Mouse (Mus musculus): ENCODE measurements around the gene Sorbs1. TPM values are rescaled to one million over a fixed set of nuclear protein-coding genes. Genes with fewer than 3 reads are reported as not detected.

Gene Sorbs1
- polyA plus RNA-seq, 1 experiment from 2014 or later: 79.4 TPM

DNA sequence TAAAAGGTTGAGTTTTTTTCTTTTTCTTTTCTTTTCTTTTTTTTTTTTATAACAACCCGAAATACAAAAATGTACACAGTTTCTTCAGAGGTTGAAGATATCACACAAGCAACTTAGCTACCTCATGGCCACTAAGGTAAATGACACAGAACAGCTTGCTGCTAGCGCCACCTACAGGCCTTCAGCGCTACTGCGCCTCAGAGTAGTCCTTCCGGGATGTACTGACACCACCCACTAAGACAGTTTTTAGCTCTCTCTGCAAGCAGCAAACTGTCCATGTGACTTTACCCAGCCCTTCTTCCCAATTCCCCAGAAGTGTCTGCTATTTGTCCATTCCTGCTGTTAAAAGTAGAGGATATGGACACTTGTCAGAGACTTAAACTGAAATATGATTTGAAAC is 167.9 kb downstream of the Sorbs1 start:
- Histone ChIP-seq H3K4me1 (peaks cover 32% of the 10 kb centered on the region), H3K9me3 (no peaks in the 10 kb centered on the region), H3K9ac (replicated peaks) (no peak overlapping the region), H3K27ac (replicated peaks) (no peak overlapping the region), H3K36me3 (no peaks in the 10 kb centered on the region), H3K4me2 (replicated peaks) (no peak overlapping the region), H3K27me3 (no peaks in the 10 kb centered on the region), H3K4me3 (no peak overlapping the region)
- WGBS: 19% methylated on average over 5 of the region's 5 CpGs
- no peak for ATAC-seq (ENCODE audit: low FRiP score, low read depth)

DNA sequence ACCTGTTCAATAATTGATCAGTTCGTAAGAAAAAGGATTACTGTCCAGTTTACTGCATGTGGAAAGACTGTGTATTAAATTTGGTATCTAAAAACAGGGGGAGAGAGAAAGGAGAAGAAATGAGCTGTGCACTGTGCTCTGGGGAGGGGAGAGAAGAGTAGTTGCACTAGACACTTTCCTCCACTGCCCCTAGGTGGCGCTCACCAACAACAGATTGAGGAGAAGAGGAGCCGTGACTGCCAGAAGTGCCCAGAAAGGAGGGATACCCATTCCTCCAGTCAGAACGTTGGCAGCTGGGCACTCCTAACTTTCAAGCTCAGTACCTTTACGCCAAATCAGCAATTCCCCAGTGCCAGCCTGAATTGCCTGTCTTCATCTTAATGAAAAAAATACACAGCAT is 170.6 kb downstream of the Sorbs1 start:
- H3K4me1 ChIP-seq: peaks cover 8% of the 10 kb centered on the region
- H3K4me3 ChIP-seq: no peak overlapping the region
- no peak overlapping the region for H3K27ac ChIP-seq (replicated peaks)
- H3K27me3 ChIP-seq: no peaks in the 10 kb centered on the region
- H3K4me2 ChIP-seq (replicated peaks): no peak overlapping the region
- no peaks in the 10 kb centered on the region for H3K36me3 ChIP-seq
- no peak overlapping the region for H3K9ac ChIP-seq (replicated peaks)
- ATAC-seq (ENCODE audit: low FRiP score, low read depth): peak; percentile 74
- H3K9me3 ChIP-seq: no peaks in the 10 kb centered on the region
- 9% methylated on average over 5 of the region's 5 CpGs for WGBS

DNA sequence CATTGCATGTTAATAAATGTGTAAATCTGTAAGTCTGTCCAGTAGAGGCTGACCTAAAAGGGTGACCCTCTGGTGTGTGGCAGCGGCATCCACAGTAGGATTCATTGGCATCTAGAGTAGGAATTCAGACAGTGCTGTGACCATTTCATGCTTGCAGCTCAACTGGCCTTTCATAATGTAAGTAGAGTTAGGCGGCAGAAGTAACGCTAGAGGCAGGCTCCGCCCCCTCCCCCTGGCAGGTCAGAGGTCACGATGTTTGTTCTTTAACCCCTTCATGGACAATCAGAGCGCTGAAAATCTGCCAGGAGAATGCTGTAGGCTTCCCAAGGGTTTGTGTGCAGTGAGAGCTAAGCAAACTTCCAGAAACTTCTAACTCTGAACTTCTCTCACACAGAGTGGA is 172.4 kb downstream of the Sorbs1 start:
- H3K4me3 ChIP-seq: no peak overlapping the region
- H3K27me3 ChIP-seq: no peaks in the 10 kb centered on the region
- H3K4me2 ChIP-seq (replicated peaks): no peak overlapping the region
- H3K9ac ChIP-seq (replicated peaks): no peak overlapping the region
- no peaks in the 10 kb centered on the region for H3K36me3 ChIP-seq
- 18% methylated on average over 6 of the region's 6 CpGs for WGBS
- peaks cover 3% of the 10 kb centered on the region for H3K4me1 ChIP-seq
- H3K9me3 ChIP-seq: no peaks in the 10 kb centered on the region
- no peak overlapping the region for H3K27ac ChIP-seq (replicated peaks)
- 0 out of 2 replicates have a peak, but pooled peaks have one; percentile 25 for ATAC-seq (ENCODE audit: low FRiP score, low read depth)

DNA sequence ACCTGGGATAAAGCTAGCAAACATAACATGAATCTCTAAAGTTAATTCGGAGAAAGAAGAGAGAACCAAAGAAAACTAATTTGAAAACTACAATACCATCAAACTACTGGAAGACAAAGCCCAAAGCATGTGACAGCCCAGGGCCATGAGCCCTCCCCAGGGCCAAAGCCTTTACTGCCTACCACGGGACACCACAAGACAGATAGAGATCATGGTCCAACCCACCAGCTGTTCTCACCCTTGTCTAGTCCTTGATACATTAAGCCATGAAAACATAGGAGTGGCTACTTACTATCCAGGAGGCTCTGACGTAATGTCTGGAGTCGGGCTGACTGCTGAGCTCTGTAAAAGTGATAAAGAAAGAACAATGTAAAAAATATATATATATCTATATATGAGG is 176.9 kb downstream of the Sorbs1 start:
- Histone ChIP-seq H3K9ac (replicated peaks) (no peak overlapping the region), H3K36me3 (no peaks in the 10 kb centered on the region), H3K4me3 (no peak overlapping the region), H3K4me1 (peaks cover 3% of the 10 kb centered on the region), H3K27ac (replicated peaks) (no peak overlapping the region), H3K4me2 (replicated peaks) (no peak overlapping the region), H3K27me3 (no peaks in the 10 kb centered on the region), H3K9me3 (no peaks in the 10 kb centered on the region)
- 88% methylated on average over 4 of the region's 4 CpGs for WGBS
- no peak for ATAC-seq (ENCODE audit: low FRiP score, low read depth)

DNA sequence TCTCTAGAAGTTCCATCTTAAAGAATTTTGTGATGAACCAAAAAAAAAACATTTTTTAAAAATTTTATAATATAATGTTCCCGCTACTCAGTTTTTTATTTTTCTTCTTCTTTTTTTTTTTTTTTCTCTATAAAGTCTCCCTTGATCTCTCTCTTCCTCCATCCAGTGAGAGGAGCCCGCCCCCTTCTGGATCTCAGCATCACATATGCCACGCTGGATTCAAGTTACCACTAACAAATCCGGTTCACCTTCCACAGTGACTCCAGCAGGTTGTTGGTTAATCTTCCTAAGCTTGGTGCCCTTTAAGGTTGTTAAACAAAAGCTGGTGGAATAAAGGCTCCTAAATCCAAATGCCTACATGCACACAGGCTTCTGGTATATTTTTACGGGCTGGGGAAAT is 179.7 kb downstream of the Sorbs1 start:
- H3K9me3 ChIP-seq: no peaks in the 10 kb centered on the region

DNA sequence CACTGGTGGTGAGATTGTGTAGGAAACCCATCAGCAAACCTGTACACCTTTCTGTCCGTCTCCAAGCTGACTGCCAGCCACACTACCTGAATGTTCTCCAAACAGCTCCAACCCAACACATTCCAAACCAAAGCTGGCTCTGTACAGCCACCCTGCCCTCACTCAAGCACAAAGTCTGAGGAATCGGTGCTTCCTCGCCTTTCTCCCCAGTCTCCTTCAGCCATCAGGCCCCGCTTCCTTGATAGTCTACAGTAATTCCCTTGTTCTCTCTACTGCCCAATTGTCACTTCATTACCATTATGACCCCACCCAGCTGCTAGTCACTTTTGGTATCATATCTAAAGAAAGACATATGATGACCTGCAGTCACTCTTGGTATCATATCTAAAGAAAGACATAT is 180.5 kb downstream of the Sorbs1 start:
- 93% methylated on average over 4 of the region's 4 CpGs for WGBS
- no peaks in the 10 kb centered on the region for H3K36me3 ChIP-seq

More for the DNA sequence above, 179.7 kb downstream of the Sorbs1 start:
- Histone ChIP-seq H3K27ac (replicated peaks) (no peak overlapping the region), H3K4me3 (no peak overlapping the region), H3K36me3 (no peaks in the 10 kb centered on the region), H3K4me2 (replicated peaks) (no peak overlapping the region), H3K9ac (replicated peaks) (no peak overlapping the region), H3K27me3 (no peaks in the 10 kb centered on the region), H3K4me1 (no peaks in the 10 kb centered on the region)
- no peak for ATAC-seq (ENCODE audit: low FRiP score, low read depth)
- WGBS: 38% methylated on average over 5 of the region's 5 CpGs

DNA sequence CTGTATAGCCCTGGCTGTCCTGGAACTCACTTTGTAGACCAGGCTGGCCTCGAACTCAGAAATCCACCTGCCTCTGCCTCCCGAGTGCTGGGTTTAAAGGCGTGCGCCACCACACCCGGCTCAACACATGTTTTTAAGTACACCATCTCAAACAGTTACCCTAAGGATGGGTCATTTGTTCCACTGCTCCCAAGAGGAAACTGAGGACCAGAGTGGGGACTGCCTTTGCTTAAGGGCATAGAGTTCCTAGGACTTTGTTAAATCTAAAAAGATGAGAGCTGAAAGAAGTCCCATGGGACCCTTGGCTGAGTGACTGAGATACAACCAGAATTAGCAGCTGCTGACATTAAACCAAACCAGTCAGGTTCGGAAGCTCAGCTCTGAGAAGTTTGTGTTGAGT is 181.3 kb downstream of the Sorbs1 start:
- no peak for ATAC-seq (ENCODE audit: low FRiP score, low read depth)
- no peak overlapping the region for H3K4me3 ChIP-seq
- no peaks in the 10 kb centered on the region for H3K9me3 ChIP-seq
- no peaks in the 10 kb centered on the region for H3K36me3 ChIP-seq
- no peaks in the 10 kb centered on the region for H3K4me1 ChIP-seq
- 86% methylated on average over 6 of the region's 6 CpGs for WGBS
- H3K9ac ChIP-seq (replicated peaks): no peak overlapping the region
- H3K4me2 ChIP-seq (replicated peaks): no peak overlapping the region
- H3K27ac ChIP-seq (replicated peaks): no peak overlapping the region
- no peaks in the 10 kb centered on the region for H3K27me3 ChIP-seq

More for the DNA sequence above, 180.5 kb downstream of the Sorbs1 start:
- H3K4me1 ChIP-seq: no peaks in the 10 kb centered on the region
- no peak overlapping the region for H3K4me3 ChIP-seq
- no peaks in the 10 kb centered on the region for H3K27me3 ChIP-seq
- ATAC-seq (ENCODE audit: low FRiP score, low read depth): no peak
- no peak overlapping the region for H3K27ac ChIP-seq (replicated peaks)
- no peak overlapping the region for H3K9ac ChIP-seq (replicated peaks)
- no peaks in the 10 kb centered on the region for H3K9me3 ChIP-seq
- no peak overlapping the region for H3K4me2 ChIP-seq (replicated peaks)

DNA sequence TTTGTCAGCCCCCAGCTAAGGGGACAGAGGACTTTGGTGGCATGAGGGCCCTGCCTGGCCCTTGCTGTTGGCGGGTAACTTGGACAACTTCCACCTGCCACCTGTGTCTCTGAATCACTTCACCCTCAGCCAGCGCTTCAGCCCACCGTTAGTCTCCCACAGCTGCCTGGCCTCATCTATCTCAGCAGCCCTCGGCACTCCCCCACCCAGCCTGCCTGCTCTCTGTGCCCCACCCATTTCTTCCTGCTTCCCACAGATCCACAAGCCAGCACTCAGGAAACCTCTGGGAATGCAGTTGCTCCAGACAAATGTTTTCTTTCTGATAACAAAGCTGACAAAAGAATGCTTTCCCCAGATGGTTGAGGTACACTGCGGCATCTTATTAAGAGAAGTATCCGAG is 181.7 kb downstream of the Sorbs1 start:
- H3K27me3 ChIP-seq: no peaks in the 10 kb centered on the region
- H3K4me2 ChIP-seq (replicated peaks): no peak overlapping the region
- no peak overlapping the region for H3K9ac ChIP-seq (replicated peaks)
- no peak overlapping the region for H3K27ac ChIP-seq (replicated peaks)
- H3K4me3 ChIP-seq: no peak overlapping the region
- H3K9me3 ChIP-seq: no peaks in the 10 kb centered on the region
- no peak for ATAC-seq (ENCODE audit: low FRiP score, low read depth)
- no peaks in the 10 kb centered on the region for H3K4me1 ChIP-seq
- WGBS: 62% methylated on average over 6 of the region's 6 CpGs
- H3K36me3 ChIP-seq: no peaks in the 10 kb centered on the region

DNA sequence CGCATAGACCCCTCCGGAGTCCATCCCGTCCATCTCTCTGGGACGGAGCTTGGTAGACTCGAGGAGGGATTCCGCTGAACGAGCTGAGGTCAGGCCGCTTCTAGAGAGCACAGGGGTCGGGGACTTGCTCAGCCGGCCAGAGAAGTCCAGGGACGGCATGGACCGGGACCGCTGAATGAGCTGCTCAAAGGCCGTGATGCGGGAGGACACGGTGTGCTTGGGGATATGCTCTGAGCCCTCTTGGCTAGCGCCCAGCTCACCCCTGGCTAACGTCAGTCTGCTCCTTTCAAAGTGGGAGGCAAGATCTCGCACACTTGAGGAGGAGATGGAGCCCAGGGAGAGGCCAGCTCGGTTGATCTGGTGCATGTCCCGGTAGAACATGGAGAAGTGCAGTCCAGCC is 187.5 kb downstream of the Sorbs1 start:
- Histone ChIP-seq H3K36me3 (peaks cover 14% of the 10 kb centered on the region; the same call in 1 of the 2 replicates), H3K4me1 (no peaks in the 10 kb centered on the region), H3K4me3 (no peak overlapping the region), H3K9ac (replicated peaks) (no peak overlapping the region), H3K27me3 (no peaks in the 10 kb centered on the region), H3K9me3 (no peaks in the 10 kb centered on the region), H3K27ac (replicated peaks) (no peak overlapping the region), H3K4me2 (replicated peaks) (no peak overlapping the region)
- WGBS: 95% methylated on average over 21 of the region's 21 CpGs
- ATAC-seq (ENCODE audit: low FRiP score, low read depth): no peak

DNA sequence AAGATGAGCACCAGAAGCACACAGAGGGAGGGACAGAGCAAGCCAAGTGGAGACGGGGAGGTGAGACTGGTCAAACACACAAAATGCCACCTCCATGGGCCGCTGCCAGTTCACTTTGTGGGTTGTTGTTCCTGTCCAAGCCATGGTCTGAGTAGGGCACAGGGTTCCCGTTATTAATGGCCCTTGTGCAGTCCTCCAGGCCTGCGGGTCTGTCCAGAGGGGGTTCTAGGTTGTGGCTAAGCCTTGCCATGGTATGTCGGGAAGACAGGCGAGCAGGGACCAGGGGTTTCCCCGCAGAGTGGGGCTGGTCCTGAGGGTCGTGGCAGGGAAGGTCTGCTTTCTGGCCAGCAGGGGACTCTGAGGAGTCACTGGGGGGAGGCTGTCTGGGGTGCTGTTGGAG is 188.2 kb downstream of the Sorbs1 start:
- Histone ChIP-seq H3K9me3 (no peaks in the 10 kb centered on the region), H3K4me2 (replicated peaks) (no peak overlapping the region), H3K27me3 (no peaks in the 10 kb centered on the region), H3K27ac (replicated peaks) (no peak overlapping the region), H3K4me3 (no peak overlapping the region), H3K4me1 (no peaks in the 10 kb centered on the region), H3K36me3 (peaks cover 14% of the 10 kb centered on the region; the same call in 1 of the 2 replicates), H3K9ac (replicated peaks) (no peak overlapping the region)
- 82% methylated on average over 8 of the region's 8 CpGs for WGBS
- ATAC-seq (ENCODE audit: low FRiP score, low read depth): no peak

DNA sequence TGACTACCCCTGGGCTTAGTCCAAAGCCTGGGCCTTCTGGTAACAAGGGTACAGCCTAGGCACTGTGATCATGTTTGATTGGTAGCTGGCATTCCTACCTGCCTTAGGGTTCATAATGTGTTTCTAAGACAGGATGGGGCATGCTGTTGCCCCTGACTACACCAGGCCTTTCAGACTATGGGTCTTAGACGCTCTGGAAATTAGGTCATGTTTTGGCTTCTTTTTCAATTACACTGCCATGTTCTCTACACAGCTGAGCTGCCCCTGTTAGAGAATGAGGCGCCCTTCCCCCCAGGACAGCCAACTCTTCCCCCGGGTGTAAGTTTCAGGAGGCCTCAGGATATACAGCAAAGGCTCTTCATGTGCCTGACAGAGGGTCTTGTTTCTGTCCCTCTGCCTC is 191.4 kb downstream of the Sorbs1 start:
- H3K4me1 ChIP-seq: no peaks in the 10 kb centered on the region
- peaks cover 14% of the 10 kb centered on the region; the same call in 1 of the 2 replicates for H3K36me3 ChIP-seq
- no peak overlapping the region for H3K27ac ChIP-seq (replicated peaks)
- no peaks in the 10 kb centered on the region for H3K9me3 ChIP-seq
- no peaks in the 10 kb centered on the region for H3K27me3 ChIP-seq
- H3K4me2 ChIP-seq (replicated peaks): no peak overlapping the region
- no peak for ATAC-seq (ENCODE audit: low FRiP score, low read depth)
- no peak overlapping the region for H3K4me3 ChIP-seq
- 87% methylated on average over 3 of the region's 3 CpGs for WGBS
- H3K9ac ChIP-seq (replicated peaks): no peak overlapping the region

DNA sequence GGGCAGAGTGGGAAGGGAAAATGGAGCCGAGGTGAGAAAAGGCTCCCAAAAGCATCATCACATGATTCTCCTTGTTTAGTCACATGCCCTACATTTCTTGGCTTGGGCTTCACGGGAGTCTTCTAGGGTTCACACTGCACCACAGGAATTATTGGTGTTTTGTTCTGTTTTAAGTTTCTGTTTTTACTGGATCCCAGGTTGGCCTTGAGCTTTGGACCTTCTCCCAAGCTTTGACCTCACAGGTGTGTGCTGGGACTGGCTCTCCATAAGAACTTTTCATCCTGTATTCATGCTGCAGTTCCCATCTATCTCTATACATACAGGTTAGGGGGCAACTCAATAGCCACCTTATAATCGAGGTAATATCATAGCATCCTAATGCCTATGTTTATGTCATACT is 194.4 kb downstream of the Sorbs1 start:
- H3K4me3 ChIP-seq: no peak overlapping the region
- 84% methylated on average over 3 of the region's 3 CpGs for WGBS
- H3K4me2 ChIP-seq (replicated peaks): no peak overlapping the region
- H3K36me3 ChIP-seq: 0 out of 2 replicates have a peak, but pooled peaks cover 6% of the 10 kb centered on the region
- H3K27me3 ChIP-seq: no peaks in the 10 kb centered on the region
- H3K27ac ChIP-seq (replicated peaks): no peak overlapping the region
- ATAC-seq (ENCODE audit: low FRiP score, low read depth): no peak
- H3K9me3 ChIP-seq: no peaks in the 10 kb centered on the region
- no peak overlapping the region for H3K9ac ChIP-seq (replicated peaks)
- H3K4me1 ChIP-seq: no peaks in the 10 kb centered on the region

DNA sequence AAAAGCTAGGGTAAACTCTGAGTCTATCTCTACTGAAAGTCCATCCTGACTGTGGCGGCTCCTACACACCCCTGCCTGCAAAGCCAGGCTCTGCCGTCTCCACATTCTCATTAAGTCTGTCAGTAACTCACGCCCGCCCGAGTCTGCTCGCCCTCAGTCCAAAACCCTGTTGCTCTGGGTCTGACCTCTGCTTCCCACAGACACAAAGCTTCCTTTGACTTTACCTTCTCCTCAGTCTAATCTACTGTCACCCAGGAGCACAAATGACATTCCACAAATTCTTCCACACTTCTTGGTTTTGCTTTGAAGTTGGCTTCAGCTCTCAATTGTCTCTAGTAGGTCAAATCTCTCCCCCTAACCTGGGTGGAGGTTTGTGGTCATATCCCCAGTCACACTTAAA is 195.1 kb downstream of the Sorbs1 start:
- no peak overlapping the region for H3K27ac ChIP-seq (replicated peaks)
- no peak overlapping the region for H3K4me3 ChIP-seq
- H3K36me3 ChIP-seq: 0 out of 2 replicates have a peak, but pooled peaks cover 6% of the 10 kb centered on the region
- no peak for ATAC-seq (ENCODE audit: low FRiP score, low read depth)
- no peaks in the 10 kb centered on the region for H3K4me1 ChIP-seq
- no peaks in the 10 kb centered on the region for H3K9me3 ChIP-seq
- H3K4me2 ChIP-seq (replicated peaks): no peak overlapping the region
- H3K9ac ChIP-seq (replicated peaks): no peak overlapping the region
- no peaks in the 10 kb centered on the region for H3K27me3 ChIP-seq
- 22% methylated on average over 6 of the region's 6 CpGs for WGBS
